Mouse (Mus musculus): ENCODE measurements around the gene Zfyve28.

Gene Zfyve28

DNA sequence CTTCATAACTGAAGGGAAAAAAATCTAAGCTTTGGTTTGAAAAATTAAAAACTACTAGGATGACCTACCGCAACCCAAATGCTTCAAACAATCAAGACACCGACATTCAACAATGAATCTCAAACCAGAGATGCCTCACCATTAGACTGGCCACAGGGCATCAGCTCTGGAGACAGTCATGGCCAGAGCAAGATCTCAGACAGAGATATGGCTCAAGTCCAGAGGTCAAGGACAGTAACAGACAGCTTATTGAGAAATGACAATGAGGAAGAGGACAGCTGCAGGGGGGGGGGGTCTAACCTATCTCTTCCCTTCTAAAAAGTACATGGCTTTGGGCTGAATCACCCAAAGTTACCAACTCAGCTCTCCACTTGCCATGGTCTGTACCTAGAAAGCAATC, 3.0 kb downstream of the Zfyve28 start:
- DNase-seq = no peak

DNA sequence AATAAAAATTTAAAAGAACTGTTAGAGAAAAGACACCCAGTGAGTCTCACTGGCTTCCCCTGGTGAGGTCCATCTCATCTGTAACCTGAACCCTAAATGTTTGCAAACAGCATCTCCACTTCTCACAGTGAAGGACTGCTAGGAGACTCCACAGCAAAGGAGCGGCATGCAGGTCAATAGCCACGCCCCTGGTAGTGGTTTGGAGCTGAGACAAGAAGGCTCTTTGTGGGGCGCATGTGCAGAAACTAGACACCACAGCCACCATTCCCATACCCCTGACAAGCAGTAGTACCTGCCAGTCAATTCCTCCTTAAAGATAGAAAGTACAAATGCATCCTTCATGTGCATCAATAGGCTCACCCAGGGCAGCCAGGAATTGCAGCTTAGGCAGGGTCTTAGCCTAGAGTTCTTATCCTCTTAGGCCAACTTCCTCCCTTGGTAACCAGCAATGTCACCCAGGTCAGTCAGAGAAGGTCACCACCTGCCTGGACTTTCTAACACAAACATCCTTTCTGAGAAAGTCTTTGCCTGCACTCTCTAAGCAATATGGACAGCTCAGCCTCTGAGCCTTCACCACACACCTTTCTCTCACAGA, 4.0 kb downstream of the Zfyve28 start:
- DNase-seq = no peak

DNA sequence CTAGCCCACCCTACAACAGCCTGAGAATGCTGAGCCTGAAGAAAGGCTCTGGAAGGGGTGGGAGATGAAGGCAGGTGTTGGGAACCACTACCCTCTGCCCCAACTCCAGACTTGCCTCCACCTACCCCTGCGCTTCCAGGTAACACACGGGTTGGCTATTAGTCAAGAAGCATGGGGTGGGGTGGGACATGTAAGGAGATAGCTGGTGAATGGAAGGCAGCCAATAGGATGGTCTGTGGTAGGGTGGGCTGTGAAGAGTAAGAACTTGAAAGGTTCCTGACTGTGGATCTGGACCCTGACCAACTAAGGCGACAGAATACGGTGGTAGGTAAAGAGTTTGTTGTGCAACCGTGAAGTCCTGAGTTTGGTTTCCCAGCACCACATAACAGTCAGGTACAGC, 4.9 kb downstream of the Zfyve28 start:
- DNase-seq = no peak

DNA sequence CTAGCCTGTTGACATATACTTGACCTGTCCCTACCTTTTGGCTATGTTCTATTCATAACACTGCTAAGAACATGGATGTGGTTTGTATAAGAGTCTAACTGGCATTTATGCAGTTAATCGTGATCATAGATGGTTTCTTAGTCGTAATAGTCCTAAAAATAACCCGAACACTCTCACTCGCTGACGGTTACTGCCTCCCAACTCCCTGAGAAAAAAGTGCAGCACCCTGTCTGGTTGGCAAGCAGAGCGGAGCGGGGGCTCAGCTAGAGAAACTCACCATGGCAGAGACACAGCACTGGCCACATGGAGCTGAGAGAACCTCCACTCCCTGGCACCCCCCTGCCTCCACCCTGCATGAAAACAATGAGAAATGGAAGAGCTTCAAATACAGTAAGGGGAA, 7.3 kb downstream of the Zfyve28 start:
- DNase-seq = no peak

DNA sequence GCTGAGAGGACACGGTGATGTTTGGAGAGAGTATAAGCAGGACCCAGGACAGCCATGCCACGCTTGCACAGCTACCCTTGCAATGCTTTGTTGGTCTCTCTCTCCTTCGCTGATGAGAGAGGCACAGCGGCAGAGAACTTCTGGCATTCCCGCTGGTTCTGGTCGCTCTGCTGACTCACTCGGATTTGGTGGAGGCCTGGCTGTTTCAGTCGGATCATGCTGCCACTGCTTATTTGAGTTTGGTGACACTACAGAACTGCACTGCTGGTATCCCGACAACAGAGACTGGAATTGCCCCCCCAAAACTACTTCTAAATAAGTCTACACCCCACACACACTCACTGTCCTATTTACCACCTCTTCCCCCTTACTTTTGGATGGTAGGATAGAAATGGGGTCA, 9.0 kb downstream of the Zfyve28 start:
- DNase-seq = no peak

DNA sequence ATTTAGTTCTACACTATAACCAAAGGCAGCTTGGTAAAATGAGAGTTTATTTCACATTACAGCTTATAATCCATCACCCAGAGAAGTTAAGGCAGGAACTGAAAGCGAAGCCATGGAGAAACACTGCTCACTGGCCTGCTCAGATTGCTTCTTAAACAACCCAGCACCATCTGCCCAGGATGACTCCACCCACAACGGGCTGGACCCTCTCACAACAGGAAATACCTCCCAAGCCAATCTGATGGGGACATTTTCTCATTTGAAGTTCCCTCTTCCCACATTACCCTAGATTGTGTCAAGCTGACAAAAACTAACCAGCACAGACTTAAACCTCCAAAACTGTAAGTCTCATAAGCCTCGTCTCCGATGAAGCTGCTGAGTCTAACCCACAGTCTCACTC, 10.2 kb downstream of the Zfyve28 start:
- no peak for DNase-seq

DNA sequence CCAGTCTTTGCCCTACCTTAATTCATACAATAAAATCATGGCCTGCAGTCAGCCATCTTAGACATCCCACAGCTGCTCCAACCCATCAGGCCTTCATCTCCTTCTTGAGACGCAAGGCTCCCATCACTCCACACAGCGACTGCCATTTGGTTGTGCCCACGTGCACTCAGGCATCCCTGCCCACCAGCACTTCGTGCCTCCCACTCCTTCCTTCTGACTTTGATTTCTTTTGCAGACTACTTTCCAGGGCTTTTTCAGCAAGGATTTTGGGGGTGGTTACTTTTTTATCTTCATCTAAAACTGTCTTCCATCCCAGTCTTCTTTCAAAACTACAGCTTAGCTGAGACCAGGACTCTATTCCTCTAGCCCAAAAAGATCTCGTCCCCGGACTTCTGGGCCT, 11.5 kb downstream of the Zfyve28 start:
- no peak for DNase-seq

DNA sequence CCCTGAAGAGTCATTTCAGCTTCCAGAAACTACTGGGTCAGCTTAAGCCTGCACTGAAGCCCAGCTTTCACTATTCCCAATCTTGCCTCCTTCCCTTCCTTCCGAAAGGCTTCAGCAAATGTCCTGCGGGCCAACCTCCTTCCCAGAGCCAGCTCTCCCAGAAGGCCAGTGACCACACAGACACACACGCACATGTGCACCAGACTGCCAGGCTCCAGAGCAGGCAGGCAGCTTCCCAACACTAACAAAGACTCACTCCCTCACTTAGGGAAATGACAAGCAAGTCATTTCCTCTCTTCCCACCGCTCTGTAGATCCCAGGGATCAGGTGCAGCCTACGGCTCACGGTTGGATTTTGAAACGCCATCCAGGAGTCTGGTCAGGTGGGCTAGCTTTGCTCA, 12.1 kb downstream of the Zfyve28 start:
- DNase-seq = peak; percentile 29

DNA sequence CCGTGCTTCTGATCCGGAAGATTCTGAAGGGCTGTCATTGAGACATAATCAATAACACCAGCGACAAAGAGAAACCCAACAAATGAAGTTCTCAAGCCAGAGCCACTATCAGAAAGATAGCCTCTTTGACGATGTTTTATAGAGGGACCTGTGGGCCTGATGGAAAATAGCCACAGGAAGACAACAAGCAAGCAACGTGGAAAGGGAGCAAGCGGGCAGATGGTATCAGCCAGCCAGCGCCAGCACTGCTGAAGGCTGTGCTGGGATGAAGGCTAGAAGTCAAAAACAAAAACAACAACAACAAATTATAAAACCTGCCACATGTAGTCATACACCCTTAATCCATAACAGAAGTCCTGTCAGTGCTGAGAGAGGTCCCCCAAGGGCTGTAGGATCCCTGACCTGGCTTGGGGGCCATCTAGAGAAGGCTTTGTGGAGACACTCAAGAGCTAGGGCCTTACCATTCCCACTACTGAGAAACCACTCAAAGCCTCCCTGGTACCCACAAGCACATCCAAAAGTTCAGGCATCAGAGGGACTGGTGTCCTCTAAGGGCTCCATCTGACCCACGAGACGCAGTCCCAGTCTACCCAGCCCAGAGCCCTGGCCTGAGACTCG, 13.5 kb downstream of the Zfyve28 start:
- no peak for DNase-seq

DNA sequence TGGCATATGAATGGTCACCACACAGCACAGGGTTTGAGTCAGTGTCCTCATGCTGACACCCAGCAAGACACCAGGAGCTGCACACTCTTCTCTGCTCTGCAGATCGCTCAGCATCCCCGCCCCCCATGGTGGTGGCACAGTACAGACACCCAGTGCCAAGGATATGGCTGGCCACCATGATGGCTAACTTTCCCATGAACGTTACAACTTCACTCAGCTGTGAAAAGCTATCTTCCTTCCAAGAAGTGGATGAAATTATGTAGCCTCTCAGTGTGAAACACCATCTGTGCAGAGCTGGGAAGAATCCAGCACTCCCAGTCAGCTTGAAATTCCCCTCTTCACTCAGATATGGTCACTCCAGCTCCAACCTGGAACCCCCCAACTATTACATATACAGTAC, 14.0 kb downstream of the Zfyve28 start:
- no peak for DNase-seq

DNA sequence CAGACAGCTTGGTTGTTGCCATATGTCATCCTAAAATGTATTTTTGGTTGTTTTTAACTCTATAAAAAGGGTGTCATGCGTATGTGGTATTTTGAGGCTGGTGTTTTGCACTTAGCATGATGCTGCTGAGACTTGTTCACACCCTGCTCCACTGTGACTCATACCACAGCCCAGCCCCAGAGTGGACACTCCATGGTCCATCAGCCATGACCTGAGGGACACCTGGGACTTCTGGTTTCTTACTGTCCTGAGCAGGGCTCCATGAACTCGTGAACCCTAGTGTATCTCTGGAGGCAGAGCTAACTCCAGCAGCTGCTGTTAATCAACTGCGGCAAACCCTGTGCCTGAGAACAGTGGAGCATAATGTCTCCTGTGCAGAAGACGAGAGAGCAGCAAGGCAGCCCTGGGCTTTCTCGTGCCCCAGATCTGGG, 15.0 kb downstream of the Zfyve28 start:
- no peak for DNase-seq

DNA sequence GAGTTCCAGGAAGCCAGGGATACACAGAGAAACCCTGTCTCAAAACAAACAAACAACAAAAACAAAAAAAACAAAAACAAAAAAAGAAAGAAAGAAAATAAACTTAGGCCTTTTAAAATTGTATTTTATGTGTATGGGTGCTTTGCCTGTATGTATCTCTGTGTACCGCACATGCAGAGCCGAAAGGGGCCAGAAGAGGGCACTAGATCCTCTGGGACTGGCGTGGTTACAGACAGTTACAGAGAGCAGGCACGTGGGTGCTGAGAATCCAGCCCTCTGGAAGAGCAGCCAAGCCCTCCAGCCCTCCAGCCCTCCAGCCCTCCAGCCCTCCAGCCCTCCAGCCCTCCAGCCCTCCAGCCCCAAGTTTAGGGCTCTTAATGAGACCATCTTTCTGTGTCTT, 16.5 kb downstream of the Zfyve28 start:
- peak; percentile 49 for DNase-seq

DNA sequence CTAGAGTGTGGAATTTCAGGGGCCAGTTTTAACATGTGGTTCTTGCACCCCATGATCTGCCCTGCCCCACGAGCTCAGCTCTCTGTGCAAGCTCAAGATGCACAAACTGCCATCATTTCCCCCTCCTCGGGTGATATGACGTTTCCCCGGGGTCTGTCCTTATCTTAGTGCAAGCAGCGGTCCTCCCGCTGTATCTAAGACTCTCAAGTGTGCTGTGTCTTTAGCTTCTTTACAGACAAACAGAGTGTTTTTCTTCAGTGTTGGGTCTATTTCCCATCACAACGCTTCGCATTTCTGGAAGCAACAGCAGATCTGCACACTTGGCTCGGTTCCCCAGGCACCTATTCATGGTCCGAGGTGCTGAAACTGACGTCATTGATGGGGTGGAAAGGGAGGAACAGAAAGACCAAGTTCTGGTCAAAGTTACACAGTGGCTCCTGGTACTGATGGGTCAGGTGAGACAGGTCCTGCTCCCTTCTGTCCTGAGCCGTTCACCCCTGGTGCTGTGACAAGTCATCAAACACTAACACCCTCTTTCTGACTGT, 18.3 kb downstream of the Zfyve28 start:
- no peak for DNase-seq

DNA sequence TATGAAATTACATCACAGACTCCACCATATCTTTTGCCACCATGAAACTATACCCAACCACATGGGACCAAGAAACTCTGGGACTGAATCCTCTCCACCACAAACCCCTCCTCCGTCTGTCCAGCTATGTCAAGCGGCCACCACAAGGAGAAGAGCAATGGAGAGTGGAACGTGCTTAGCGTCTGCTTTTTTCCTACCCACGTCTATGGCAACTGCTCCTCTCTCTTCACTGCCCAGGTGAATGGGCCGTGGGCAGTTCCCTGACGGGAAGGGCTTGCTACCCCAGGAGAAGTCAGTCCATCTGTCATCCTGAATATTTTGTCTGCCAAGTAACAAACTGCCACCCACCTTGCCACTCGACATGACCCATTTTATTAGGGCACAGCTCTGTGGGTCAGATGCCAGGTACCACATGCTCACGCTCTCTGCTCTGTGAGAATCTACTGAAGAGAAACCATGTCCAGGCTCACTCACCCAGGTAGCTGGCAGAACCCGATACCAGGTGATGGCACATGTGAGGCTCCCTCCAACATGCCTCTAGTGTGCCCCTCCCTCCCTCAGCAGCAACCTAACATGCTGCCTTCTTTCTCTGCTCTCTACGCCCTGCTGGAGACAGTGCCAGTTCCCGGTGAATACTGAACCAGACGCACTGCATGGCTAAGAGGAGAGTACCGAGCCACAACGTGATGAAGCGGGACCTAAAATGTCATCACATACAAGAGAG, 18.9 kb downstream of the Zfyve28 start:
- DNase-seq = no peak

DNA sequence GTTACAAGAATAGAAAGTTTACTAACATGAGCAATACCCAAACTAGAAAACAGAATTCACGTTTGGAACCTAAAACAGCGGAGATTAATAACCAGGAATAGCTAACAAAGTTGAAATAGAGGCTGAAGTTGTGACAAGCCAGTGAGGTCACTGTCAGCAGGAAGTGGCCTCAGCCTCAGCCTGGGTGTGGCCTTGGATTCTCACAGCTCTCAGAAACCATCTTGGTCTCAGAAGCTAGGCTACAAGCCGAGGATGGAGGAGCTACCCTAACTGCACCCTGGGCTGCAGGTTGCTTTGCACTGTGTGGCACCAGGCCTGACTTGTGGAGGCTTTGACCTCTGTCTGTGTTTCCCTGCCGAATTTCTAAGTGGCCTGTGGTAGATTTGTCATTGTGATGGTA, 22.2 kb downstream of the Zfyve28 start:
- no peak for DNase-seq

DNA sequence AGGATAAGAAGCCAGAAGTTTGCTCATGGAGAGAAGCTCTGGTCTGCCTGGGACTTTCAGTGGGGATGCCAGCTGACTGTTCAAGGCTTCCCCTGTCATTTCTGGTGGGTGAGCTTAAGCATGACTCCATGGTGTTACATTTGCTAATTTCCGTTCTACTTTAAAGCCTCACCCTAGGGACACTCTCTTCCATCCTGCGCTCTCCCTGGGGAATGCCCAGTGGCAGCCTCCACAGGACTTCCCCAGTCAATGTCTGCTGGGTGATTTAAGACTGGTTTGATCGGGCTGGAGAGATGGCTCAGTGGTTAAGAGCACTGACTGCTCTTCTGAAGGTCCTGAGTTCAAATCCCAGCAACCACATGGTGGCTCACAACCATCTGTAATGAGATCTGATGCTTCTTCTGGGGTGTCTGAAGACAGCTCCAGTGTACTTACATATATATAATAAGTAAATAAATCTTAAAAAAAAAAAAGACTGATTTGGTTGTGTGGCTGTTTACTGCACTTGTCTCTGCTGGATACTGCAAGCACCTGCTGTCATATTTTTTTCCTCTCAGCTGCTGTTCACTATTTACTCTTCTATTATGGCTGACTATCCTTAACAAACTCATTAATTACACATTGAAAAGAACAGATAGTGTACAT, 29.0 kb downstream of the Zfyve28 start:
- DNase-seq = peak; percentile 21

DNA sequence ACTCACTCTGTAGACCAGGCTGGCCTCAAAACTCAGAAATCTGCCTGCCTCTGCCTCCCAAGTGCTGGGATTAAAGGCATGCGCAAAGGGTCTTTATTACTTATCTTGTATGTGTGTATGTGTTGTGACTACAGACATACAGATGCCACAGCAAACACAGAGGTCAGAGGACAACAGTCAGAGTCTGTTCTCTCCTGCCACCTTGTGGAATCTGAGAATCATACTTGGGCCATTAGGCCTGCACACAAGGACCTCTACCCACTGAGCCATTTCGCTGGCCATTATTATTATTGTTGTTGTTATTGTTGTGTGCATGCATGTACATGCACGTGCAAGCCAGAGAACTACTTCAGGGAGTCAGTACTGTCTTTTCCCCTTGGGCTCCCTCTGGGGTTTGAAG, 33.1 kb downstream of the Zfyve28 start:
- no peak for DNase-seq

DNA sequence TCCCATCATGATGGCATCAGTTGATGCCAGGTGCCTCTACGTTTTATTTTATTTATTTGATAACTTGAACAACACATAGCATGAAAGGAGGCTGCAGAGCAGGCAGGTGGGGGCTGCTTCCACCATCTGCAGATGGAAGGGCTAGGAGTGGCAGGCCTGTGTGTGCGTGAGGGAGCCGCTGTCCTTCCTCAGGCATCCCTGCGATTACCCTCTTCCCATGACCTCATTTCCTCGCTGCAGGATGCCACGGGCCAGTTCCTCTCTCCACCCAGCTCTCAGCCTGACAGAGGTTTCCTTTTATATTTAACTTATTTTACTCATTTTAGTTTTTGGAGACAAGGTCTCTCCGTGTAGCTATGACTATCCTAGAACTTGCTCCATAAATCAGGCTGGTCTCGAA, 33.9 kb downstream of the Zfyve28 start:
- no peak for DNase-seq

DNA sequence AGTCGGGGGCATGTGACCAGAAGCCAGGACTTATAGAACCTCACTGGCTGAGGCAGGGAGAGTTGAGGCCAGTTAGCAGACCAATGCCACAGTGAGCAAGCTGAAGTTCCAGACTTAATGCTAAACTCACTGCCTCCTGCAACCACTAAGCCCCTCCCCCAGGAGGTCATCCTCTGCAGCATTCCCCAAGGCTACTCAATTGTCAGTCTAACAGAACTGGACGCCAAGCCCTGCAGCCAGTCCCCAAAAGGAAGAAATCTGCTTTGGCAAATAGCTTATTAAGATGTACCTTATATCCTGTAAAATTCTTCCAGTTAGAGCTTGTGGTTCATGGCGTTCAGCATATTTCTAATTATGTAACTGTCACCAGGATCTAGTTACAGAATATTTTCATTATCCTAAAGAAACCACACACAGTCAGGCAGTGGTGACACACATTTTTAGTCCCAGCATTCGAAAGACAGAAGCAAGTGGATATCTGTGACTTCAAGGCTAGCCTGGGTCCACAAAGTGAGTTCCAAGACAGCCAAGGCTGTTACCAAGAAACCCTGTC, 35.2 kb downstream of the Zfyve28 start:
- no peak for DNase-seq

DNA sequence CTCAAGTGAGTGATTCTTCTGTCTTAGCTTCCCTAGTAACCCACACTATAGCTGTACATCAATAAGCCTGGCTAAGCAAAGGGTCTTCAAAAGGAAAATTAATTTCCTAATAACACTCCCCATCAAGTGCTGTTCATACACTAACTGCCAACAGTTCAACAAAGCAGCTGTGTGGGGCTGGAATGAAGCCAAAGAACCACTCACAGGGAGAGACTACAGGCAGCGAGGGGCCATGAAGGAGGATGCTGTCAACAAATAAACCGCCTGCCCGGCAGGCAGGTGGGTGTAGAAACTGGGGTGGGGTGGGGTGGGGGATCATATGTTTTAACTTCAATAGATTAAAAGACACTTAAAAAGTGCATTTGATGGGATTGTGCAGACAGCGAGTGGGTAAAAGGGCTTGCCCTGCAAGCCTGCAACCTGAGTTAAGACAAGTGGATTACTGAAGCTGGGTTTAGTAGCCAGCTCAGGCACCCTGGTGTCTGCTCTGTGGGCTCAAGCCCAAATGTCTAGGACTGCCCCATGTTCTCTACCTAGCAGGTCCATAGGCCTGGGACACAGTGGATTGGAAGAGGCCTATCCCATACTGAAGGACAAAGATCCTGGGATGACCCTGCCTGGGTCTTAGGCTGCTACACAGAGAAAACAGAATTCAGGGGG, 35.8 kb downstream of the Zfyve28 start:
- peak; percentile 68 for DNase-seq

DNA sequence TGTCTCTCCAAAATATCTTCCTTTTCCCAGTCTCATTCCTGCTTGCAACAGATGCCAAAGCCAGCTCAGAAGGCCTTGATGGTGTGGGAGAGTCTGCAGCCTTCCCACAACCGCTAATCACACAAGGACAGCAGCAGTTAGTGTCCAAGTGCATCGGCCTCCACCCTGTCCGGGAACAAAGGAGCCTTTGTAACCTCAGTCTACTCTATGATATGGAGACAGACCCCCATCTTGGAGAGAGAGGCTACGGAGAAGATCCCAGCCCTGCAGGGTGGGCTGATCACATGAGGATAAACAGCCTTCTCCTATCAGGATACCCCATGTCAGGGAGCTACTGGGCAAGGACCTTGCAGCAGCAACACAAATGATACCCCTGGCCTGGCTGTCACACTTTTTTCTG, 36.5 kb downstream of the Zfyve28 start:
- no peak for DNase-seq

DNA sequence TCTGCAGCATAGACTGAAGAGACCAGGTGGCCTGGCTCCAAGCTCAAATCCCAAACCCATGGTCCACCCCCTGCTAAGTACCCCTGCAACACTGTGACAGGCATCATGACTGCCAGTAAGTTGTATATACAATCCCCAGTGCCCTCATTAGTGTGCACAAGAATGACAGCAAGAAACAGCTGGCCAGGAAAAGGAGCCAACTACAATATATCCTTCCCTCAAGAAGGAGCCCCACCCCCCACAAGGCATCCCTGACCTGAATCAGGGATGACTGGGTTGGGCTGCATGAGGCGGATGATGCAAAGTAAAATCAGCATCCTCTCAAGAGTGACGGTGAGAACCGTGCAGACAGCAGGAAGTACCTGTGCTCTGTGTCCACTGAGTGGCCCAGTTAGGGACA, 38.2 kb downstream of the Zfyve28 start:
- peak; percentile 34 for DNase-seq

DNA sequence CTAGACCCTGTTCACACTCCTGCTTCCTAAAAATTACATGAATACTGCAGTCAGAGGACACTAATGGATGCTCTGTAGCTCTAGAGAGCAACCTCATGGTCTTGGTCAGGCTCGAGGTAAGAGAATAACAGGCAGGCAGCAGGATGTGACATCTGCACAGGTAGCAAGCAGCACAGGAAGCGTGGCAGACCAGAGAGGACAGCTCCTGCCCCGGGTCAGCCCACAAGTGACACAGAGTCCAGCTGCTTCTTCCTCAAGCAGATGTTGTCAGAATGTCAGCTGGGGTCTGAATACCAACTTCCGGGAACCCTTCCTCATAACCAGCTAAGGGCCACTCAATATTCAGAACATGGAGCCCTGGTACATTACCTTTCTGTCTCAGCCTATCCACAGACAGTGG, 39.1 kb downstream of the Zfyve28 start:
- DNase-seq = no peak
